Comparison of ENCODE assay signal across 25 mouse cellular contexts in genomic region chr14:121467646-121468045, GRCm38 (mm10). TPM values are rescaled to one million over a fixed set of nuclear protein-coding genes. Genes with fewer than 3 reads are reported as not detected.
A peak's percentile ranks its signal among the peaks of the same experiment; 100 is the strongest.
DNase-seq lines count a peak whose midpoint lies in the region; ATAC-seq and TF ChIP-seq lines count a peak whose summit lies in the region.
"Had no signal": no experiment of that assay in that cellular context is flagged by ENCODE, and none has a peak within 500 bp of the region (broad histone marks: within the 10 kb centered on the region; RNA-seq: fewer than 3 reads in every experiment).

No protein-coding gene starts in this region.

- H3K36me3 ChIP-seq in lung, postnatal 0 days (ENCODE audit: insufficient read depth, low read length) = no peaks in the 10 kb centered on the region
- H3K36me3 ChIP-seq in forebrain, embryonic 13.5 days (ENCODE audit: poor library complexity, severe bottlenecking) = no peaks in the 10 kb centered on the region
- H3K36me3 ChIP-seq: forebrain, embryonic 10.5 days; heart, embryonic 10.5 days; heart, embryonic 13.5 days; hindbrain, embryonic 12.5 days; hindbrain, embryonic 15.5 days had no signal

- H3K9me3 ChIP-seq in lung, postnatal 0 days (ENCODE audit: low read length) = no peaks in the 10 kb centered on the region
- H3K9me3 ChIP-seq in forebrain, embryonic 13.5 days (replicated peaks) = no peaks in the 10 kb centered on the region
- H3K9me3 ChIP-seq: forebrain, embryonic 10.5 days; heart, embryonic 10.5 days; heart, embryonic 13.5 days; hindbrain, embryonic 12.5 days; hindbrain, embryonic 15.5 days had no signal

- no peak overlapping the region for H3K9ac ChIP-seq in lung, postnatal 0 days (replicated peaks; ENCODE audit: low read depth)
- H3K9ac ChIP-seq in forebrain, embryonic 13.5 days = no peak overlapping the region
- H3K9ac ChIP-seq: forebrain, postnatal 0 days; heart, embryonic 13.5 days; hindbrain, embryonic 12.5 days; hindbrain, embryonic 15.5 days had no signal

- DNase-seq in heart, adult 11 months = peak; percentile 8
- no peak for DNase-seq in heart, postnatal 4 days
- DNase-seq in lung, postnatal 0 days (ENCODE audit: low spot score) = no peak
- no peak for DNase-seq in lung, postnatal 25 days (ENCODE audit: low spot score)
- DNase-seq in R1 (ENCODE audit: low read depth, low spot score) = peak; percentile 62
- DNase-seq: adrenal gland, postnatal 10 days; adrenal gland, postnatal 36 days; cerebellum, adult 18-20 months; cerebellum, adult 9-10 months; cerebellum, postnatal 14 days; forebrain, postnatal 0 days; gastrocnemius, adult 2 months; gastrocnemius, postnatal 25 days; heart, adult 2 months; heart, postnatal 14 days had no signal

- TF ChIP-seq CTCF in lung, postnatal 0 days (IDR thresholded peaks at IDR 0.05) = 0 out of 2 replicates have a peak, but pooled peaks have one; percentile 2

- no peak overlapping the region for H3K4me3 ChIP-seq in lung, postnatal 0 days (ENCODE audit: low read depth, low read length)
- H3K4me3 ChIP-seq in forebrain, embryonic 13.5 days = no peak overlapping the region
- H3K4me3 ChIP-seq: forebrain, embryonic 10.5 days; gastrocnemius, adult 2 months; heart, adult 2 months; heart, embryonic 10.5 days; heart, embryonic 13.5 days; hindbrain, embryonic 12.5 days; hindbrain, embryonic 15.5 days had no signal

- no peak for TF ChIP-seq EP300 in lung, postnatal 0 days (IDR thresholded peaks at IDR 0.05)

- no peaks in the 10 kb centered on the region for H3K4me1 ChIP-seq in lung, postnatal 0 days (ENCODE audit: insufficient read depth, low read depth, low read length)
- no peaks in the 10 kb centered on the region for H3K4me1 ChIP-seq in forebrain, embryonic 13.5 days
- H3K4me1 ChIP-seq: heart, embryonic 13.5 days; hindbrain, embryonic 12.5 days; hindbrain, embryonic 15.5 days had no signal

- H3K27ac ChIP-seq in lung, postnatal 0 days (ENCODE audit: low read length) = no peak overlapping the region
- H3K27ac ChIP-seq in forebrain, embryonic 13.5 days = no peak overlapping the region
- H3K27ac ChIP-seq: forebrain, embryonic 10.5 days; gastrocnemius, adult 2 months; heart, adult 2 months; heart, embryonic 10.5 days; heart, embryonic 13.5 days; hindbrain, embryonic 12.5 days; hindbrain, embryonic 15.5 days had no signal

- 96% methylated on average over 6 of the region's 6 CpGs for WGBS in lung, postnatal 0 days
- 89% methylated on average over 6 of the region's 6 CpGs for WGBS in forebrain, embryonic 13.5 days

- no peak overlapping the region for H3K4me2 ChIP-seq in lung, postnatal 0 days (replicated peaks; ENCODE audit: low read depth, low read length)
- H3K4me2 ChIP-seq in forebrain, embryonic 13.5 days = no peak overlapping the region
- H3K4me2 ChIP-seq: heart, embryonic 13.5 days; hindbrain, embryonic 12.5 days; hindbrain, embryonic 15.5 days had no signal

- H3K27me3 ChIP-seq in lung, postnatal 0 days (replicated peaks; ENCODE audit: insufficient read depth, low read length) = no peaks in the 10 kb centered on the region
- H3K27me3 ChIP-seq in forebrain, embryonic 13.5 days = no peaks in the 10 kb centered on the region
- H3K27me3 ChIP-seq: heart, embryonic 13.5 days; hindbrain, embryonic 12.5 days; hindbrain, embryonic 15.5 days had no signal

- ATAC-seq in lung, postnatal 0 days = no peak
- no peak for ATAC-seq in forebrain, embryonic 13.5 days
- ATAC-seq: forebrain, embryonic 14.5 days; forebrain, postnatal 0 days had no signal

RNA-seq across cellular contexts. Expression of gene Slc15a1, which starts 37.4 kb away (rescaled TPM):
- total RNA-seq in heart, postnatal 4 days (2021) = under 1 TPM in 1 of 2 experiments, not detected in 1; 0.12 TPM
- 0.98 and 1.5 TPM in 2 replicates for polyA plus RNA-seq in lung, postnatal 0 days (2015; fragmentation: Nextera tagmentation; extraction: Ambion mirVana)
- polyA plus RNA-seq in forebrain, embryonic 13.5 days (2015; fragmentation: Nextera tagmentation; extraction: Ambion mirVana) = 0.14 TPM in 1 of 2 replicates, not detected in the other
- total RNA-seq: adrenal gland, postnatal 36 days; forebrain, postnatal 0 days; gastrocnemius, adult 2 months; gastrocnemius, postnatal 25 days; heart, adult 2 months; heart, postnatal 14 days; hematopoietic stem cell, adult 5-6 weeks; MEL had no signal
- polyA plus RNA-seq: embryonic facial prominence, embryonic 11.5 days; forebrain, embryonic 10.5 days; forebrain, embryonic 14.5 days; heart, adult 2 months; heart, embryonic 10.5 days; heart, embryonic 13.5 days had no signal

Comparison
In these comparisons a context has a peak if more than half of its experiments do, and no peak if none do; other contexts are left out.
1. DNase-seq: peak in heart, adult 11 months (single experiment) and R1 (single experiment); none in heart, postnatal 4 days (single experiment), lung, postnatal 0 days (single experiment) and lung, postnatal 25 days (single experiment).